Mouse (Mus musculus): ENCODE measurements at regions not wholly inside any gene's neighbourhood (a gene's known extent, or its start where the extent isn't known, plus 50 kb on each side); places are given as distances from the start of the nearest gene placed in this dataset.
A peak's percentile ranks its signal among the peaks of the same experiment; 100 is the strongest.

- no peak for DNase-seq (ENCODE audit: low spot score)
Measured at GRCm38 (mm10) chr2:50835511-50836320, 313.2 kb downstream of the Rnd3 start.

DNA sequence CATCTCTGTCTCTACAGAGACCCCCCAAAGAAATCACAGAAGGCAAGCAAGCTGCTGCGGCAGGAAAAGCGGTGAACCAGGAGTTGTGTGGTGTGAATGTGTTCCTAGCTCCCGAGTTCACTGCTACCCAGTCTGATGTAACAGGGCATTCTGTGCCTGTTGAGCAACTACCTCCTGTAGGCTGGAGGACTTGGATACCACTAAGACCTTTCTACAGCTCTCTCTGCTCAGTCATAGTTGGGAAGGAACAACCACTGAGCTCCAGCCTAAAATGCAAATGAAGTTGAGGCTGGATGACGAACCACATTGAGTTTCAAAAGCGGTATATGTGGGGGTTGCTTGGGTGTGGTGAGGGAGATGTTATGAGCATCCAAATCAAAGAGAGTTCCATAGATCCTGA, 315.1 kb downstream of the Rnd3 start:
- no peak for DNase-seq (ENCODE audit: low spot score)

GRCm38 (mm10) chr2:50832471-50832870, 316.4 kb downstream of the Rnd3 start:
- DNase-seq (ENCODE audit: low spot score) = no peak

DNA sequence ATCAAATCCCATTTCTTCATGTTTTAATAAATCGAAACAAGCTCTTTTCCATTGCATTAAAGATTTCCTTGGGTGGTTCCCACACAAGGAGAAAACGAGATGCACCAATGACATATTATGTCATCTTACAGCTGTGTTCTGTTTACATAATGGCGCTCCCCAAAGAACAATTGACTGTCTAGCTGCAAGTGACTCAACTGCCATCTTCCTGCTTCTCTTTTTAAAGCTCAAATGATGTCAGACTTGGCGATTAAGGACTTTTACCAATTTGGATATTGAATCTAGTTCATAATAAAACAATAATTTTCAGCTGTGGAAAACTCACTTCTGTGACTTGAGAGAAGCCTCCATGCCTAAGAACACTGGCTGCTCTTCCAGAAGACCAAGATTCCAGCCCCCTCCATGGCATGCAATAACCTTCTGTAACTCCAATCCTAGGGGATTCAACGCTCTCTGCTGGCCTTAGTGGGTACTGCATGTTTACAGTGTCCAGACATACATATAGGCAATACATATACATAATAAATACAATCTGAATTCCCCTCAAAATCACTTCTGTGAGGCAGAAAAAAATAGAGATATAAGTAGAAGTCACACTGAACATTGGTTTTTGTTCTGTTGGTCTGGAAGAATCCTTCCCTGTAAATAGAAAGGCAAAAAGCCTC, 318.7 kb downstream of the Rnd3 start:
- DNase-seq (ENCODE audit: low spot score) = peak; percentile 40

- DNase-seq (ENCODE audit: low spot score) = peak; percentile 42
Measured at GRCm38 (mm10) chr2:50827097-50827496, 321.8 kb downstream of the Rnd3 start.

DNA sequence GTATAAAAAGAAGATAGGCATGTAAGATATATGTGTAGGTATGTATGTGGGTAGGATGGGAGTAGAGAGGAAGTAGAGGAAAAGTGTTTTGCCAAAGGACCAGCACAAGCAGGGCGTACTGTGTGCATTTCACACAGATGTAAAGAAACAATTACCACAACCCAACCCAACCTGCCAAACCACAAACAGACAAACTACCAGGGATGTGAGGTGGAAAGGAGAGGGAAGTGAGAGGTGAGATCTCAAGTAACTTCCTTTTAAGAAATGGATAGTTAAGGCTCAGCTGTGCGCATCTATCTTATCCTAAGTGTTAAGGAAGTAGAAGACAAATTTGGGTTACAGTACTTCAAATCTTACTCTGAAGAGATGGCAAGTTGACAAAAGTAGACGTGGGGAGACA, 322.4 kb downstream of the Rnd3 start:
- no peak for DNase-seq (ENCODE audit: low spot score)

DNA sequence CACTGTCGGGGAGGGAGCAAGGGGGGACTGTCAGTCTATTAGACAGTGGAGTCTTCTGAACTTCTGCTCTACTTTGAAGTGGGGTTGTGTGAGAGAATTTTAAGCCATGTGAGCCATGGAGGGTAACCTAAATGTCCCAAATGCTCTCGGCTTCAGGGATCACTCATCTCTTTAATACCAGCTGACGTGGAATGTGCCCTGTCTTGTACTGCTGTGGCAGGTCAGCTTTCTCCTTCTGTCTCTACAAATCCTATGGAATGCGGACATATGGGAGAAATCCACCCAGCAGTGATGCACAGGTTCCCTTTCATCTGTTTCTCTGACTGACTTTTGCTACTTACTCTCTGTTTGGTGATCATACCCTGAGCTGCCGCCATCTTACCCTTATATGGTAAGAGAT, 323.3 kb downstream of the Rnd3 start:
- DNase-seq (ENCODE audit: low spot score) = peak; percentile 25

- DNase-seq (ENCODE audit: low spot score) = no peak
Measured at GRCm38 (mm10) chr2:50824782-50825181, 324.1 kb downstream of the Rnd3 start.

- no peak for DNase-seq (ENCODE audit: low spot score)
Measured at GRCm38 (mm10) chr2:50822738-50823137, 326.2 kb downstream of the Rnd3 start.

GRCm38 (mm10) chr2:50819305-50819665, 329.6 kb downstream of the Rnd3 start:
- no peak for DNase-seq (ENCODE audit: low spot score)

DNA sequence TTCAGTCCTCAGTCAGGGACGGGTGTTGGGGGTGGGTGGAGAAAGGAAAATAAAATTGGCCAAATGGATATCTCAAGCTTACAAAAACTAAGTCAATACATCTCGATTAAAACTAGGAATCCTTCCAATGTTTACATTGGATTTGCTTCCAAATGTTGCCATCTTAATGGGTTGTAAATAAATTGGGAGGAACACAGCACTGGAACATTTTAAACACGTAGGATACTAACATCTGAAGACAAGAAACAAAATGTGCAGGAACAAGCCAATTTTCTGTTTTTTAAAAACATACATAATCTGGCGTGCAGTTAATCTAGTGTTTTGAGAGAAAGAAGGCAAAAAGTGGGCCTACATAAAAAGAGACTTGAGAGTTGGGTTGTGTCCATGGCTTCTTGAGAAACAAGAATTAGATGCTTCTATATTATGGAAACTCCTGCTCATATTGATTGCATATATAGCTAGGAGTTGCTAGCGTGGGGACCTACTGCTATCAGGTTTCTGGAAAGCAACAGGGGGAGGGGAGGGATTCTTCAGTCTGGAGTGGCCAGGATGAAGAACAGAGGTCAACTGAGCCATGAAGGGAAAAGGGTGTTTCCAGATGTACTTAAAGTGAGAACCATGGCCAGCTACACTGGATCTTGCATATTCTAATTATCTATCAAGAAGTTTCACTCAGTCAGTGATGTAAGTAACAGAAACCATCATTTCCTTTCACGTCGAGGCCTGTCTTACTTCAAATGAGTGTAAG, 330.2 kb downstream of the Rnd3 start:
- peak; percentile 31 for DNase-seq (ENCODE audit: low spot score)

GRCm38 (mm10) chr2:50816364-50816763, 332.5 kb downstream of the Rnd3 start:
- no peak for DNase-seq (ENCODE audit: low spot score)

DNA sequence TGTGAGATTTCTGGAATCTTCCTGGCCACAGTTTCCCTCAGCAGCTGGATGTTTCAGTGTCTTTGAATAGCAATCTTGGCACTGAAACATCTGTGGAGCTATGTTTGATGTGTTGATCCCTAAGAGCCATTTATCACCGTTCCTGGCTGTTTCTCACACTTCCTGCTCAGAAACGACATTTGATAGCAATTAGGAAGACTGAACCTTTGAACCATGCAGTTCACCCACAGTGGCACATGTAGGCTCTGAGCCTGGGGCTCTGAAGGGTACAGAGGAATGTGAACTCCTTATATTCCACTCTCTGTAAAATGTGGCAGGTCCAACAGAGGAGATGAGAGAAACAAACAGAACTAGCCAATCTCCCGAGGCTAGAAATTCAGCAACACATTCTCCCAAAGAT, 333.4 kb downstream of the Rnd3 start:
- DNase-seq (ENCODE audit: low spot score) = peak; percentile 71

DNA sequence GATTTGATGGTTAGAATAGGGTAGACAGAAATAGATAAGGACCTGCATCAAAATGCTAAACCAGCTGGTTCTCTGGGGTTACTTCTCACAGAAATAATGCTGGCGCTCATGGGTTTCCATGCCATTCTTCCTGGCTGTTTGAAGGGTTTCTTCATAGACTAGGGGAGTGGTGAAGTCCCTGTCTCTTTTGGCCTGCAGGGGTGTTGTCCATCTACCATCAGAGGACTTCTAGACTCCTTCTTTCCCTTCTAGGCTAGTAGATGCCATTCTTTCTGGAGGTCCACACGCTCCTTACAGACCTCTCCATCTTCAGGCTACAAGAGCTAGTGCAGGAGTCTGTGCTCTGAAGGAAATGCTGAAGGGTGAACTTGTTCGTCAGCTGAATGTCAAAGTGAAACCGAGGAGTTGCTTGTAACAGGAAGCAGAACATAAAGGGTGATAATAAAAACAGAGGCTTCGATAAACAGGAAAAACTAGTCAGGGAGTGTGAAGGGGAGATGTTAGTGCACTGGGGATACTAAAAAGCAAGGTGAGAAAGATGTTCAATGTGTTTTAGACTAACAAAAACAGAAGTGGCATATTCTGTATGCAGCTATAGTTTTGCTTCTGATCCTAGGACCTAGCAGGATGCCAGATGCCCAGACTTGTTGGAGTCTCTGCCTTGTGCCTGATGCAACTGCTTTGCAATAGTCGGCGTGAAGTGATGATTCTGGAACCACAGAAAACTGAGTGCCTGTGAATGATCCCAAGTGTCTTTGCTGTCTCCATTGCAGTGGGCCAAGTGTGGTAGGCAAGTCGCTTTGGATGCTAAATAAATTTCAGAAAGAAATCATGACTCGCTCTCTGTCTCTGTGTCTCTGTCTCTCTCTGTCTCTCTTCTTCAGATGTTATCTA, 335.1 kb downstream of the Rnd3 start:
- no peak for DNase-seq (ENCODE audit: low spot score)

DNA sequence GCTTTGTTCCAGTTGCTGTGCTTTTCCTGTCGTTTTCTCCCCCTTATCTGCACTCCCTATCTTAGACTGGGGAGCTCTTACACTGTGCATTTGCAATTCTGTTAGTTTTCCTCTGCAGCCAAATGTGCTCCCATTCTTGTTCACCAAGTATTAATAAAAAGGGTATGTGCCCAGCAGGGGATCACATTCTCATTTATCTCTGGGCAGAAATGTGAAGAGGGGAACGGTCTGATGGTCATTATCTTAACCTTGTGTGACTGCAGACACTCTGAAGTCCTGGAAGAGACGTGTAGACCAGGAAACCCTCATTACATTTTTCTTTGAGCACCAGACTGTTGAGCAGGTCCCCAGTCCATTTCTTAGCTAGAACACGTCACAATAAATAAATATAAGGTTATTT, 336.6 kb downstream of the Rnd3 start:
- DNase-seq (ENCODE audit: low spot score) = no peak

DNA sequence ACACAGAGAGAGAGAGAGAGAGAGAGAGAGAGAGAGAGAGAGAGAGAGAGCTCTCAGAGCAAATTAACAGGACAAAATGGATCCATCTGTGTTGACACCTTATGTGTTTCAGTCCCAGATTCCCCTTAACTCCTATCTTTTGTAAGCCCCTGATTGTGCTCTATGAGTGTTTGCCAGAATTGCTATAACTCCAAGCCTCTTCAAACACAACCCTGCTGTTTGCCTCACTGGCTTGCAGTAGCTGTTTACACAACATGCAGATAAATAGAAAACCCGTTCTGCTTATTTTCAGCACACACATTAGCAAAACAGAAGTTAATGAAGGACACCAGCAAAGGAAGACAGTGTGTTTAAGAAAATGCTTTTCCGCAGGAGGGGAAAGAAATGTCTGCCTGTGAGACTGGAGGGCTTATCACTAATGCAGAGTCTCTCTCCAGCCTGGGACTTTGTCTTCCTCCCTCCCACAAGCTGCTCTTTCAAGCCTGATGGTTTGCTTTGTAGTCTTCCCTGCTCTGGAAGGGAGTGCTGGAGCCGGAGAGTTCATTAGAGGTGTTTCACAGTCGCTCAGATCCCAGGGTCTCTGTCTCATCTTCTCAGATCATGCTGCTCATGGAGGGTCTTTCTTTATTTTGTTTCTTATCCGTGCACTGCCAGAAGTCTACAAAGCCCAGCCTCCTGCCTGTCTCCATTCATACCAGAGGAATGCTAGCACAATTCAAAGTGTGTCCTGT, 338.4 kb downstream of the Rnd3 start:
- peak; percentile 67 for DNase-seq (ENCODE audit: low spot score)

DNA sequence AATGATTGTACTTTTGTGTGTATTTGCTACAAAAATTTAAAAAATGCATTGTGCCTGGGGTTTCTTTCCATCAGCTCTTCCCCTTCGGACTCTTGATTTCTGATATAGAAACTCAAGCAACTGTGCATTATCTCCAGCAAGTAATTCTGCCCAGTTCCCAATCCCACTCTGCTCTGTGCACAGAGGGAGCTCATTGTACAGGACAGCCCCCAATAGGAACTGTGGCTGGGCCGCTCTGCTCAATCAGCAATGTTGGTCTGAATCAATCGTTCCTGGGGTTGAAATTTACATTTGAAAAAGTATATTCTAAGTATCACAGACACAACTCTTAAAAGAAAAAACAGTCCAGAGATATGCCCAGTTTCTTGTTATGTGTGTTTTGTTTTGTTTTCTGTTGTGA, 339.1 kb downstream of the Rnd3 start:
- DNase-seq (ENCODE audit: low spot score) = no peak

- DNase-seq (ENCODE audit: low spot score) = no peak
Measured at GRCm38 (mm10) chr2:50807162-50807960, 341.6 kb downstream of the Rnd3 start.

GRCm38 (mm10) chr2:50805645-50806044, 343.3 kb downstream of the Rnd3 start:
- no peak for DNase-seq (ENCODE audit: low spot score)

DNA sequence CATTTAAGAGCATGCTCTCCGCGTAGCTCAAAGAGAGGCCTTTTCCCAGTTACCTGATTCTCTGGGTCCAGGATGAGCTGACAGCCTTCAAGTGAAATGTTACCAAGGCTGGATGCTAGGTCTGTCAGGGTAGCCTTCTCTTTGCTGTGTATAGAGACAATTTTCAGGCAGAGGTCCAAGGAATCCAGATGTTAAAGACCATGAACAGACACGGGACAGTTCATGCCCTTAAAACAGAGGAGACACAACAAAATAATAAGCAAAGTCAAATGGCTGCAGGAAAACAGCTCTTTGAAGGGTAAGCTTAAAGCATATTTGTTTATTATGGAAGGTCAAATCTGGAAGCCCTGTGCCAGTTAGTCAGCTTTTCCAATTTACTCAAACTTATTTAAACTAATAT, 352.8 kb downstream of the Rnd3 start:
- DNase-seq (ENCODE audit: low spot score) = no peak
